Mouse (Mus musculus) embryonic fibroblast, embryonic 13.5 days (primary cell): ENCODE measurements around the gene Zbtb44.

Experiments used
- CTCF ChIP-seq: IDR thresholded peaks from 2 replicates; pipeline ENCODE4 v1.5.1; 2011; ENCODE audit warnings: mild to moderate bottlenecking, control low read depth, low read length, moderate library complexity, borderline replicate concordance; ENCODE audit not compliant: insufficient read depth
- POLR2A ChIP-seq: IDR thresholded peaks from 2 replicates; pipeline ENCODE4 v1.6.1; 2011; ENCODE audit warnings: low read depth, mild to moderate bottlenecking, control low read depth, low read length, moderate library complexity

- TF ChIP-seq CTCF (no peak), POLR2A (no peak)
Observed at GRCm38 (mm10) chr9:31002528-31002927, 27.9 kb upstream of the Zbtb44 start.
